8 mouse cellular contexts compared by ENCODE assay signal in genomic region chr2:135957689-135958088, GRCm38 (mm10).
DNase-seq lines count a peak whose midpoint lies in the region; ATAC-seq lines count a peak whose summit lies in the region.

No protein-coding gene starts in this region.

- no peak overlapping the region for H3K9ac ChIP-seq in forebrain, embryonic 11.5 days (ENCODE audit: low read length)
- no peak overlapping the region for H3K9ac ChIP-seq in hindbrain, embryonic 12.5 days

- no peaks in the 10 kb centered on the region for H3K4me1 ChIP-seq in forebrain, embryonic 11.5 days (replicated peaks; ENCODE audit: control insufficient read depth, insufficient read depth, low read length)
- no peaks in the 10 kb centered on the region for H3K4me1 ChIP-seq in hindbrain, embryonic 12.5 days

- H3K27ac ChIP-seq in forebrain, embryonic 11.5 days (ENCODE audit: low read depth, low read length): no peak overlapping the region
- no peak overlapping the region for H3K27ac ChIP-seq in hindbrain, embryonic 12.5 days

- 44% methylated on average over 7 of the region's 7 CpGs for WGBS in forebrain, embryonic 11.5 days
- WGBS in hindbrain, embryonic 12.5 days: 38% methylated on average over 7 of the region's 7 CpGs

- H3K27me3 ChIP-seq in forebrain, embryonic 11.5 days (ENCODE audit: control insufficient read depth, insufficient read depth, low read length): peaks cover 3% of the 10 kb centered on the region; the same call in 1 of the 2 replicates
- no peaks in the 10 kb centered on the region for H3K27me3 ChIP-seq in hindbrain, embryonic 12.5 days

- H3K4me3 ChIP-seq in forebrain, embryonic 11.5 days (ENCODE audit: low read depth, low read length): no peak overlapping the region
- no peak overlapping the region for H3K4me3 ChIP-seq in hindbrain, embryonic 12.5 days

- peak; percentile 73 for ATAC-seq in forebrain, embryonic 11.5 days (replicated peaks; ENCODE audit: low FRiP score)
- ATAC-seq in hindbrain, embryonic 12.5 days (ENCODE audit: low FRiP score): peak; percentile 62

- no peaks in the 10 kb centered on the region for H3K9me3 ChIP-seq in forebrain, embryonic 11.5 days (ENCODE audit: control insufficient read depth, low read length)
- no peaks in the 10 kb centered on the region for H3K9me3 ChIP-seq in hindbrain, embryonic 12.5 days (replicated peaks)

- no peak overlapping the region for H3K4me2 ChIP-seq in forebrain, embryonic 11.5 days (ENCODE audit: low read depth, low read length, severe bottlenecking)
- H3K4me2 ChIP-seq in hindbrain, embryonic 12.5 days (replicated peaks): no peak overlapping the region

- peak; percentile 54 for DNase-seq in kidney, adult 18-20 months
- no peak for DNase-seq in kidney, adult 11 months
- peak; percentile 59 for DNase-seq in cerebellum, adult 11 months
- DNase-seq in forebrain, embryonic 11.5 days (ENCODE audit: low spot score): peak; percentile 83
- DNase-seq in layer of hippocampus, postnatal 14 days (ENCODE audit: low spot score in 2 of 2): peak; percentile 47 to 60
- DNase-seq in lung, postnatal 14 days: peak; percentile 73
- peak; percentile 66 for DNase-seq in right cerebral cortex, adult 18-20 months

- H3K36me3 ChIP-seq in forebrain, embryonic 11.5 days (ENCODE audit: control insufficient read depth, insufficient read depth, low read length): no peaks in the 10 kb centered on the region
- peaks cover 2% of the 10 kb centered on the region; the same call in 1 of the 2 replicates for H3K36me3 ChIP-seq in hindbrain, embryonic 12.5 days
